Mouse (Mus musculus): ENCODE results near the gene Ece2.

The Ece2 gene

GRCm38 (mm10) chr16:20692241-20692965, 62.8 kb downstream of the Ece2 start:
- DNase-seq, result peak; percentile 67

- peak; percentile 96 for DNase-seq
Observed at GRCm38 (mm10) chr16:20693111-20693701, 63.6 kb downstream of the Ece2 start, which contains the start of gene Fam131a. Gene Fam131a, plus strand, starts transcription at chr16:20693241.

DNA sequence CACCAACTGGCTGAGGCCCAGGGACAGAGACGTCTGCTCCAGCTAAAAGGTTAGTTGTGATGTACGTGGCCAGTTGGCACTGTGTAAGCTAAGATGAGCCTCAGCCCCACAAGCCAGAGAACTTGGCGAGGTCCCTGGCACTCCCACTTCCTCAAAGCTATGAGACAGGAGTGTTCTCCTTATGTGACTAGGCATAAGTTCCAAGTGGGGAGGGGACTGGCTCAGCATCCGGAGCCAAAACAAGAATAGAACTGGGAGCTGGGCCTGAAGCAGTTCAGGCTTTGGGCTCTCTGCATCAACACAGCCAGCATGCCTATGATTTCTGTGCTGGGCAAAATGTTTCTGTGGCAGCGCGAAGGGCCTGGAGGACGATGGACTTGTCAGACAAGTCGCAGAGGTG, 65.2 kb downstream of the Ece2 start:
- peak; percentile 81 for DNase-seq

- peak; percentile 92 for DNase-seq
Observed at GRCm38 (mm10) chr16:20695622-20696323, 66.1 kb downstream of the Ece2 start.
